Mouse (Mus musculus) bone marrow macrophage, adult 2 months (primary cell): ENCODE data around the gene Cars.

ENCODE experiments used
- CTCF ChIP-seq: IDR thresholded peaks from 2 replicates; pipeline ENCODE4 v1.5.1; 2012; ENCODE audit warnings: low read depth, mild to moderate bottlenecking, low read length, moderate library complexity
- POLR2A ChIP-seq: IDR thresholded peaks from 2 replicates; pipeline ENCODE4 v1.6.1; 2012; ENCODE audit warnings: mild to moderate bottlenecking, low read depth, low read length, borderline replicate concordance

- TF ChIP-seq CTCF: no peak
- TF ChIP-seq POLR2A: no peak
These were observed 396 bp upstream of the Cars start for GRCm38 (mm10) chr7:143600231-143600740.
